Mouse (Mus musculus): Measurements from ENCODE around the gene Carmil1. TPM values are rescaled to one million over a fixed set of nuclear protein-coding genes. Genes with fewer than 3 reads are reported as not detected.

Gene Carmil1
- polyA plus RNA-seq, 1 experiment = 0.02 TPM

- Histone ChIP-seq H3K4me3 (replicated peaks) (no peak overlapping the region), H3K4me1 (ENCODE audit: control insufficient read depth) (no peaks in the 10 kb centered on the region), H3K36me3 (ENCODE audit: control insufficient read depth) (no peaks in the 10 kb centered on the region), H3K9me3 (ENCODE audit: control insufficient read depth, low read length) (no peaks in the 10 kb centered on the region), H3K27me3 (ENCODE audit: control insufficient read depth) (no peaks in the 10 kb centered on the region)
- TF ChIP-seq TAL1 (IDR thresholded peaks at IDR 0.05; ENCODE audit: low read length) = no peak
- TF ChIP-seq GATA1 (IDR thresholded peaks at IDR 0.05; ENCODE audit: low read length) = no peak
Measured at GRCm38 (mm10) chr13:24065536-24065935, 215.1 kb downstream of the Carmil1 start.

GRCm38 (mm10) chr13:24062770-24063169, 217.8 kb downstream of the Carmil1 start:
- H3K4me1 ChIP-seq (ENCODE audit: control insufficient read depth) = no peaks in the 10 kb centered on the region
- TF ChIP-seq TAL1 (IDR thresholded peaks at IDR 0.05; ENCODE audit: low read length) = no peak
- TF ChIP-seq GATA1 (IDR thresholded peaks at IDR 0.05; ENCODE audit: low read length) = no peak
- H3K9me3 ChIP-seq (ENCODE audit: control insufficient read depth, low read length) = no peaks in the 10 kb centered on the region
- H3K4me3 ChIP-seq (replicated peaks) = no peak overlapping the region
- H3K36me3 ChIP-seq (ENCODE audit: control insufficient read depth) = no peaks in the 10 kb centered on the region
- H3K27me3 ChIP-seq (ENCODE audit: control insufficient read depth) = no peaks in the 10 kb centered on the region

GRCm38 (mm10) chr13:24055072-24055869, 225.3 kb downstream of the Carmil1 start:
- H3K4me1 ChIP-seq (ENCODE audit: control insufficient read depth) = no peaks in the 10 kb centered on the region
- no peaks in the 10 kb centered on the region for H3K9me3 ChIP-seq (ENCODE audit: control insufficient read depth, low read length)
- H3K27me3 ChIP-seq (ENCODE audit: control insufficient read depth) = no peaks in the 10 kb centered on the region
- no peak overlapping the region for H3K4me3 ChIP-seq (replicated peaks)
- TF ChIP-seq TAL1 (IDR thresholded peaks at IDR 0.05; ENCODE audit: low read length) (no peak), GATA1 (IDR thresholded peaks at IDR 0.05; ENCODE audit: low read length) (no peak)
- no peaks in the 10 kb centered on the region for H3K36me3 ChIP-seq (ENCODE audit: control insufficient read depth)

- Histone ChIP-seq H3K9me3 (ENCODE audit: control insufficient read depth, low read length) (no peaks in the 10 kb centered on the region), H3K36me3 (ENCODE audit: control insufficient read depth) (no peaks in the 10 kb centered on the region), H3K27me3 (ENCODE audit: control insufficient read depth) (no peaks in the 10 kb centered on the region), H3K4me3 (replicated peaks) (no peak overlapping the region), H3K4me1 (ENCODE audit: control insufficient read depth) (no peaks in the 10 kb centered on the region)
- no peak for TF ChIP-seq GATA1 (IDR thresholded peaks at IDR 0.05; ENCODE audit: low read length)
- no peak for TF ChIP-seq TAL1 (IDR thresholded peaks at IDR 0.05; ENCODE audit: low read length)
Measured at GRCm38 (mm10) chr13:24051496-24051895, 229.1 kb downstream of the Carmil1 start.

GRCm38 (mm10) chr13:24050330-24050729, 230.3 kb downstream of the Carmil1 start:
- no peak for TF ChIP-seq GATA1 (IDR thresholded peaks at IDR 0.05; ENCODE audit: low read length)
- no peak for TF ChIP-seq TAL1 (IDR thresholded peaks at IDR 0.05; ENCODE audit: low read length)
- Histone ChIP-seq H3K4me3 (replicated peaks) (no peak overlapping the region), H3K9me3 (ENCODE audit: control insufficient read depth, low read length) (no peaks in the 10 kb centered on the region), H3K4me1 (ENCODE audit: control insufficient read depth) (no peaks in the 10 kb centered on the region), H3K36me3 (ENCODE audit: control insufficient read depth) (no peaks in the 10 kb centered on the region), H3K27me3 (ENCODE audit: control insufficient read depth) (no peaks in the 10 kb centered on the region)

GRCm38 (mm10) chr13:24049267-24050034, 231.1 kb downstream of the Carmil1 start:
- H3K9me3 ChIP-seq (ENCODE audit: control insufficient read depth, low read length) = no peaks in the 10 kb centered on the region
- H3K4me3 ChIP-seq (replicated peaks) = no peak overlapping the region
- no peaks in the 10 kb centered on the region for H3K4me1 ChIP-seq (ENCODE audit: control insufficient read depth)
- TF ChIP-seq TAL1 (IDR thresholded peaks at IDR 0.05; ENCODE audit: low read length) = no peak
- TF ChIP-seq GATA1 (IDR thresholded peaks at IDR 0.05; ENCODE audit: low read length) = no peak
- no peaks in the 10 kb centered on the region for H3K27me3 ChIP-seq (ENCODE audit: control insufficient read depth)
- no peaks in the 10 kb centered on the region for H3K36me3 ChIP-seq (ENCODE audit: control insufficient read depth)

GRCm38 (mm10) chr13:24048611-24049010, 232.0 kb downstream of the Carmil1 start:
- Histone ChIP-seq H3K4me3 (replicated peaks) (no peak overlapping the region), H3K27me3 (ENCODE audit: control insufficient read depth) (no peaks in the 10 kb centered on the region), H3K9me3 (ENCODE audit: control insufficient read depth, low read length) (no peaks in the 10 kb centered on the region), H3K4me1 (ENCODE audit: control insufficient read depth) (no peaks in the 10 kb centered on the region), H3K36me3 (ENCODE audit: control insufficient read depth) (no peaks in the 10 kb centered on the region)
- TF ChIP-seq TAL1 (IDR thresholded peaks at IDR 0.05; ENCODE audit: low read length) = no peak
- TF ChIP-seq GATA1 (IDR thresholded peaks at IDR 0.05; ENCODE audit: low read length) = no peak

GRCm38 (mm10) chr13:24045271-24045670, 235.3 kb downstream of the Carmil1 start:
- no peaks in the 10 kb centered on the region; the same call in 1 of the 2 replicates for H3K36me3 ChIP-seq (ENCODE audit: control insufficient read depth)
- H3K4me1 ChIP-seq (ENCODE audit: control insufficient read depth) = peaks cover 4% of the 10 kb centered on the region
- no peak for TF ChIP-seq TAL1 (IDR thresholded peaks at IDR 0.05; ENCODE audit: low read length)
- no peak for TF ChIP-seq GATA1 (IDR thresholded peaks at IDR 0.05; ENCODE audit: low read length)
- no peak overlapping the region for H3K4me3 ChIP-seq (replicated peaks)
- no peaks in the 10 kb centered on the region; the same call in 1 of the 2 replicates for H3K27me3 ChIP-seq (ENCODE audit: control insufficient read depth)
- H3K9me3 ChIP-seq (ENCODE audit: control insufficient read depth, low read length) = no peaks in the 10 kb centered on the region

GRCm38 (mm10) chr13:24040221-24040620, 240.4 kb downstream of the Carmil1 start:
- TF ChIP-seq GATA1 (IDR thresholded peaks at IDR 0.05; ENCODE audit: low read length) = no peak
- TF ChIP-seq TAL1 (IDR thresholded peaks at IDR 0.05; ENCODE audit: low read length) = no peak
- H3K9me3 ChIP-seq (ENCODE audit: control insufficient read depth, low read length) = no peaks in the 10 kb centered on the region

More at GRCm38 (mm10) chr13:24040221-24040620, 240.4 kb downstream of the Carmil1 start:
- H3K36me3 ChIP-seq (ENCODE audit: control insufficient read depth) = no peaks in the 10 kb centered on the region; the same call in 1 of the 2 replicates
- H3K27me3 ChIP-seq (ENCODE audit: control insufficient read depth) = peaks cover 20% of the 10 kb centered on the region
- no peak overlapping the region for H3K4me3 ChIP-seq (replicated peaks)
- H3K4me1 ChIP-seq (ENCODE audit: control insufficient read depth) = peaks cover 5% of the 10 kb centered on the region

Measured in erythroblast, embryonic 14.5 days (primary cell).